11 mouse cellular contexts compared by ENCODE assay signal in the genomic region with DNA sequence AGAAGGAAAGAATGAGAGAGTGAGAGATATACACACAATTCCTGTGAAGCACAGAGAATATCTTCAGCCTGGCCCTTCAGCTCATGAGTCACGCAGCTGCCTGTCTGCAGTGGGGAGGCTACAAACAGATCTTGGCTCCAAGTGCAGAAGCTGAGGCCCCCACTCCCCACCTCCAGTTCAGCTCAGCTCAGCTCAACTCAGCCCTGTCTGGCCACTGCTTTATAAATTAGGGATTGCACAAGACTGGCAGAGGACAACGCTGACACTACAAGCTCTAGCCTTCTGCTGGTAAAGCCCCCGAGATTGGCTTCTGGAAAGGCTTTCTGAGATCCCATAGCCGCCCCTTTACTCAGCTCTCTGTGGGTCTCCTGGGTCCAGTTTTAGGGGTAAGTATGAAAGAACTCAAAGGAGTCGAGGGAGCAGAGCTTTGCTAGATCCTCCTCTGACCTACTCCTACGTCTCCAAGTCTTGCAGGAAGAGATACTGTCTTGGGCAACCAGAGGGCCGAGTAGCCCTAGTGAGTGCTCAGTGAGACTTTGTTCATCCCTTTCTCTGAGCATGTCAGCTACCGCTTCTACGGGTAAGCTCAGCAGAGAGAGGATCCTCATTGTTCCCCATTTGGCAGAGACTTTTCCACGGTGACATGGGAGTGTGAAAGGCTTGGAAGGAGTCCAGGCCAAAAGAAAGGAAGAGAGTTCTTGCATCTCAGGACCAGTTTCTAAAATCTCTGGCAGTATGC. TPM values are rescaled to one million over a fixed set of nuclear protein-coding genes. Genes with fewer than 3 reads are reported as not detected.
DNase-seq lines count a peak whose midpoint lies in the region; ATAC-seq lines count a peak whose summit lies in the region.
"Had no signal": no experiment of that assay in that cellular context is flagged by ENCODE, and none has a peak within 500 bp of the region (broad histone marks: within the 10 kb centered on the region; RNA-seq: fewer than 3 reads in every experiment).

No protein-coding gene starts in this region.

- no peak overlapping the region for H3K27ac ChIP-seq in midbrain, embryonic 11.5 days (ENCODE audit: low read depth, low read length)
- H3K27ac ChIP-seq in midbrain, embryonic 15.5 days, result no peak overlapping the region
- H3K27ac ChIP-seq in heart, embryonic 13.5 days (replicated peaks), result peak overlapping the region; percentile 13
- H3K27ac ChIP-seq in neural tube, embryonic 15.5 days (replicated peaks), result 0 out of 2 replicates have a peak overlapping the region, but pooled peaks have one; percentile 11
- H3K27ac ChIP-seq: embryonic facial prominence, embryonic 13.5 days; limb, embryonic 12.5 days; neural tube, embryonic 12.5 days had no signal

- no peaks in the 10 kb centered on the region for H3K9me3 ChIP-seq in midbrain, embryonic 11.5 days (ENCODE audit: control insufficient read depth, low read length)
- H3K9me3 ChIP-seq in midbrain, embryonic 15.5 days, result no peaks in the 10 kb centered on the region
- H3K9me3 ChIP-seq in heart, embryonic 13.5 days, result no peaks in the 10 kb centered on the region
- no peaks in the 10 kb centered on the region for H3K9me3 ChIP-seq in neural tube, embryonic 15.5 days (replicated peaks)
- H3K9me3 ChIP-seq: embryonic facial prominence, embryonic 13.5 days; limb, embryonic 12.5 days; neural tube, embryonic 12.5 days had no signal

- 83% methylated on average over 10 of the region's 10 CpGs for WGBS in midbrain, embryonic 11.5 days
- WGBS in midbrain, embryonic 15.5 days, result 75% methylated on average over 10 of the region's 10 CpGs
- WGBS in heart, embryonic 13.5 days, result 67% methylated on average over 10 of the region's 10 CpGs
- WGBS in neural tube, embryonic 15.5 days, result 65% methylated on average over 10 of the region's 10 CpGs

- no peaks in the 10 kb centered on the region for H3K36me3 ChIP-seq in midbrain, embryonic 11.5 days (ENCODE audit: control insufficient read depth, insufficient read depth, low read length)
- H3K36me3 ChIP-seq in midbrain, embryonic 15.5 days (replicated peaks), result no peaks in the 10 kb centered on the region
- peaks cover 80% of the 10 kb centered on the region for H3K36me3 ChIP-seq in heart, embryonic 13.5 days
- H3K36me3 ChIP-seq in neural tube, embryonic 15.5 days, result no peaks in the 10 kb centered on the region

- no peak overlapping the region for H3K4me2 ChIP-seq in midbrain, embryonic 11.5 days
- no peak overlapping the region for H3K4me2 ChIP-seq in midbrain, embryonic 15.5 days
- H3K4me2 ChIP-seq in heart, embryonic 13.5 days, result no peak overlapping the region
- no peak overlapping the region for H3K4me2 ChIP-seq in neural tube, embryonic 15.5 days
- H3K4me2 ChIP-seq: embryonic facial prominence, embryonic 13.5 days; limb, embryonic 12.5 days; neural tube, embryonic 12.5 days had no signal

- peak; percentile 61 for DNase-seq in adrenal gland, postnatal 10 days
- no peak for DNase-seq in adrenal gland, adult 8-10 months
- DNase-seq in midbrain, embryonic 11.5 days (ENCODE audit: low spot score, missing footprints), result peak; percentile 68
- DNase-seq in frontal cortex, postnatal 14 days (ENCODE audit: low spot score in 2 of 2), result no peak

- no peak for ATAC-seq in midbrain, embryonic 11.5 days (ENCODE audit: low FRiP score)
- ATAC-seq in midbrain, embryonic 15.5 days (replicated peaks), result no peak
- no peak for ATAC-seq in heart, embryonic 13.5 days (ENCODE audit: extremely low read depth, insufficient number of reproducible peaks, low FRiP score, low TSS enrichment)
- no peak for ATAC-seq in neural tube, embryonic 15.5 days (ENCODE audit: low FRiP score)
- ATAC-seq in megakaryocyte-erythroid progenitor cell, adult 5-6 weeks (replicated peaks; ENCODE audit: low FRiP score, low TSS enrichment, poor library complexity, severe bottlenecking), result no peak

- no peaks in the 10 kb centered on the region for H3K4me1 ChIP-seq in midbrain, embryonic 11.5 days (ENCODE audit: control insufficient read depth, insufficient read depth, low read length)
- H3K4me1 ChIP-seq in midbrain, embryonic 15.5 days, result 0 out of 2 replicates have a peak, but pooled peaks cover 2% of the 10 kb centered on the region
- H3K4me1 ChIP-seq in heart, embryonic 13.5 days, result peaks cover 27% of the 10 kb centered on the region
- peaks cover 3% of the 10 kb centered on the region; the same call in 1 of the 2 replicates for H3K4me1 ChIP-seq in neural tube, embryonic 15.5 days
- H3K4me1 ChIP-seq: limb, embryonic 12.5 days; neural tube, embryonic 12.5 days had no signal

- no peaks in the 10 kb centered on the region for H3K27me3 ChIP-seq in midbrain, embryonic 11.5 days (ENCODE audit: control insufficient read depth, insufficient read depth, low read length)
- no peaks in the 10 kb centered on the region for H3K27me3 ChIP-seq in midbrain, embryonic 15.5 days (replicated peaks)
- no peaks in the 10 kb centered on the region for H3K27me3 ChIP-seq in heart, embryonic 13.5 days (replicated peaks)
- H3K27me3 ChIP-seq in neural tube, embryonic 15.5 days (replicated peaks), result no peaks in the 10 kb centered on the region
- H3K27me3 ChIP-seq: embryonic facial prominence, embryonic 13.5 days; limb, embryonic 12.5 days; neural tube, embryonic 12.5 days had no signal

- no peak overlapping the region for H3K9ac ChIP-seq in midbrain, embryonic 11.5 days (ENCODE audit: low read length)
- H3K9ac ChIP-seq in midbrain, embryonic 15.5 days, result no peak overlapping the region
- peak overlapping the region; percentile 58; the same call in 1 of the 2 replicates for H3K9ac ChIP-seq in heart, embryonic 13.5 days
- H3K9ac ChIP-seq in neural tube, embryonic 15.5 days (replicated peaks), result no peak overlapping the region
- H3K9ac ChIP-seq: embryonic facial prominence, embryonic 13.5 days; limb, embryonic 12.5 days; neural tube, embryonic 12.5 days had no signal

- no peak overlapping the region for H3K4me3 ChIP-seq in midbrain, embryonic 11.5 days (ENCODE audit: low read depth, low read length)
- H3K4me3 ChIP-seq in midbrain, embryonic 15.5 days, result no peak overlapping the region
- H3K4me3 ChIP-seq in heart, embryonic 13.5 days, result no peak overlapping the region
- H3K4me3 ChIP-seq in neural tube, embryonic 15.5 days (replicated peaks), result no peak overlapping the region
- H3K4me3 ChIP-seq: embryonic facial prominence, embryonic 13.5 days; limb, embryonic 12.5 days; neural tube, embryonic 12.5 days had no signal

RNA-seq across cellular contexts. Expression of gene Rpl27a, which starts 26.5 kb away (rescaled TPM):
- 100 to 1,000 TPM; 227 to 237 TPM for total RNA-seq in adrenal gland, postnatal 10 days (2021)
- total RNA-seq in adrenal gland, adult 8-10 months (2022), result 100 to 1,000 TPM; 217 to 234 (median 223) TPM
- 116 and 127 TPM in 2 replicates for polyA plus RNA-seq in midbrain, embryonic 11.5 days (2014; fragmentation: Nextera tagmentation; extraction: Ambion mirVana)
- 64.4 and 67.9 TPM in 2 replicates for polyA plus RNA-seq in midbrain, embryonic 15.5 days (2015; fragmentation: Nextera tagmentation; extraction: Ambion mirVana)
- 82.1 and 89.2 TPM in 2 replicates for polyA plus RNA-seq in heart, embryonic 13.5 days (2015; fragmentation: Nextera tagmentation; extraction: Ambion mirVana)
- polyA plus RNA-seq in neural tube, embryonic 15.5 days (2015; fragmentation: Nextera tagmentation; extraction: Ambion mirVana), result 81.6 and 93.8 TPM in 2 replicates
- total RNA-seq in megakaryocyte-erythroid progenitor cell, adult 5-6 weeks (2014; fragmentation: Nextera tagmentation), result 853 and 1,045 TPM in 2 replicates
- total RNA-seq in megakaryocyte-erythroid progenitor cell, adult 5-6 weeks (2017), result 970 and 1,232 TPM in 2 replicates

RNA-seq across cellular contexts. Expression of gene Trim66, which starts 37.5 kb away (rescaled TPM):
- total RNA-seq in adrenal gland, postnatal 10 days (2021), result under 1 TPM; 0.48 to 0.85 TPM
- total RNA-seq in adrenal gland, adult 8-10 months (2022), result under 1 TPM; 0.17 to 0.42 (median 0.35) TPM
- polyA plus RNA-seq in midbrain, embryonic 11.5 days (2014; fragmentation: Nextera tagmentation; extraction: Ambion mirVana), result 0.29 and 0.40 TPM in 2 replicates
- 0.92 and 1.1 TPM in 2 replicates for polyA plus RNA-seq in midbrain, embryonic 15.5 days (2015; fragmentation: Nextera tagmentation; extraction: Ambion mirVana)
- not detected in 2 replicates for polyA plus RNA-seq in heart, embryonic 13.5 days (2015; fragmentation: Nextera tagmentation; extraction: Ambion mirVana)
- 0.47 and 0.73 TPM in 2 replicates for polyA plus RNA-seq in neural tube, embryonic 15.5 days (2015; fragmentation: Nextera tagmentation; extraction: Ambion mirVana)
- not detected in 2 replicates for total RNA-seq in megakaryocyte-erythroid progenitor cell, adult 5-6 weeks (2014; fragmentation: Nextera tagmentation)
- not detected in 2 replicates for total RNA-seq in megakaryocyte-erythroid progenitor cell, adult 5-6 weeks (2017)

Comparison
In these comparisons a context has a peak if more than half of its experiments do, and no peak if none do; other contexts are left out.
1. DNase-seq: peak in adrenal gland, postnatal 10 days (single experiment) and midbrain, embryonic 11.5 days (single experiment); none in adrenal gland, adult 8-10 months (single experiment) and frontal cortex, postnatal 14 days (0 of 2).
2. H3K27ac ChIP-seq: peak in heart, embryonic 13.5 days (single experiment) and neural tube, embryonic 15.5 days (single experiment); none in midbrain, embryonic 11.5 days (single experiment) and midbrain, embryonic 15.5 days (single experiment).